Mouse (Mus musculus): ENCODE measurements around the gene Klhl4. TPM values are rescaled to one million over a fixed set of nuclear protein-coding genes. Genes with fewer than 3 reads are reported as not detected.

Gene Klhl4
- total RNA-seq (2021) = 1 to 10 TPM; 1.2 to 2.0 TPM
- long read RNA-seq, experiment 1, partial matches to known transcripts = 0 of 1 reads
- long read RNA-seq, experiment 1, other reads (novel, unspliced or antisense) = 1 of 1 reads
- long read RNA-seq, experiment 2, partial matches to known transcripts = 0 of 2 reads
- long read RNA-seq, experiment 2, other reads (novel, unspliced or antisense) = 0 of 2 reads

GRCm38 (mm10) chrX:114473782-114474731 lies at the start of gene Klhl4:
Gene Klhl4 (plus strand): TSS chrX:114474333.
- DNase-seq = no peak

GRCm38 (mm10) chrX:114484153-114484552 lies 10.0 kb downstream of the Klhl4 start:
- no peak for DNase-seq

GRCm38 (mm10) chrX:114486691-114487090 lies 12.6 kb downstream of the Klhl4 start:
- DNase-seq = no peak

GRCm38 (mm10) chrX:114558141-114558540 lies 84.0 kb downstream of the Klhl4 start:
- no peak for DNase-seq

- DNase-seq = no peak
Observed at GRCm38 (mm10) chrX:114582311-114582710, 108.2 kb downstream of the Klhl4 start.
